Mouse (Mus musculus) CH12.LX (cell line): ENCODE data around the gene Pik3r1. TPM values are rescaled to one million over a fixed set of nuclear protein-coding genes. Genes with fewer than 3 reads are reported as not detected.

Experiments used
- DNase-seq: peaks from one replicate; pipeline ENCODE4 v3.0.0-alpha.2; 2013; ENCODE audit errors: extremely low read depth
- H3K27ac ChIP-seq: 2 replicates; pipeline ENCODE4 v1.5.1; 2012; ENCODE audit warnings: low read depth, mild to moderate bottlenecking, control low read depth, moderate library complexity; ENCODE audit not compliant: insufficient read depth
- H3K27me3 ChIP-seq: replicated peaks from 2 replicates; pipeline ENCODE3; 2012; ENCODE audit warnings: inconsistent platforms
- H3K36me3 ChIP-seq, 2 experiments: replicated peaks in 1 of 2; 2 replicates each; pipeline versions ENCODE3 to v1.6.1; 2012; ENCODE audit warnings: inconsistent platforms in 1 of 2, low read length in 1 of 2, mild to moderate bottlenecking in 1 of 2, mixed read lengths in 1 of 2, moderate library complexity in 1 of 2; ENCODE audit not compliant: control insufficient read depth in 1 of 2, insufficient read depth in 1 of 2
- H3K4me1 ChIP-seq, 2 experiments: 2 replicates each; pipeline ENCODE4 v1.6.1; 2012; ENCODE audit warnings: inconsistent platforms in 1 of 2, moderate library complexity in 1 of 2; ENCODE audit not compliant: insufficient read depth in 2 of 2, control insufficient read depth in 1 of 2
- H3K4me2 ChIP-seq: 2 replicates; pipeline ENCODE4 v1.6.1; 2012; ENCODE audit warnings: low read depth, mild to moderate bottlenecking, control low read depth; ENCODE audit not compliant: poor library complexity, insufficient read depth, severe bottlenecking
- H3K4me3 ChIP-seq, 3 experiments: fragments of 150-350 bp in 1 of 3; sonication (generic) in 1 of 3; replicated peaks in 1 of 3; 2 replicates each; pipeline versions ENCODE3 to v1.5.1; 2011 to 2012; ENCODE audit warnings: low read depth in 2 of 3, low read length in 2 of 3, mild to moderate bottlenecking in 2 of 3, moderate library complexity in 2 of 3, control low read depth in 1 of 3, improper control_type of control experiment in 1 of 3, inconsistent platforms in 1 of 3, mixed read lengths in 1 of 3; ENCODE audit not compliant: poor library complexity in 1 of 3
- H3K79me2 ChIP-seq: replicated peaks from 2 replicates; pipeline ENCODE4 v1.6.1; 2012; ENCODE audit warnings: mild to moderate bottlenecking, moderate library complexity; ENCODE audit not compliant: control insufficient read depth, poor library complexity, insufficient read depth, severe bottlenecking; ENCODE audit errors: extremely low read depth
- H3K9ac ChIP-seq: 2 replicates; pipeline ENCODE4 v1.6.1; 2012; ENCODE audit warnings: low read depth, mild to moderate bottlenecking, control low read depth, moderate library complexity; ENCODE audit not compliant: insufficient read depth
- H3K9me3 ChIP-seq: replicated peaks from 2 replicates; pipeline ENCODE3; 2012; ENCODE audit warnings: low read length, inconsistent platforms, mixed read lengths
- BHLHE40 ChIP-seq: IDR thresholded peaks from 2 replicates; pipeline ENCODE4 v1.6.1; 2011; ENCODE audit warnings: mild to moderate bottlenecking, low read depth, low read length, improper control_type of control experiment
- CHD1 ChIP-seq: IDR thresholded peaks from 2 replicates; pipeline ENCODE4 v1.6.1; 2012; ENCODE audit warnings: low read depth, low read length, improper control_type of control experiment, inconsistent platforms
- CHD2 ChIP-seq: IDR thresholded peaks from 2 replicates; pipeline ENCODE4 v1.6.1; 2011; ENCODE audit warnings: low read length, improper control_type of control experiment
- E2F4 ChIP-seq: IDR thresholded peaks from 2 replicates; pipeline ENCODE4 v1.6.1; 2011; ENCODE audit warnings: low read depth, low read length, improper control_type of control experiment; ENCODE audit not compliant: insufficient replicate concordance
- ETS1 ChIP-seq: conservative IDR thresholded peaks from 2 replicates; pipeline ENCODE4 v1.6.1; 2012; ENCODE audit warnings: low read depth, mild to moderate bottlenecking, inconsistent platforms, low read length, improper control_type of control experiment, moderate library complexity
- HCFC1 ChIP-seq: IDR thresholded peaks from 2 replicates; pipeline ENCODE4 v1.6.1; 2012; ENCODE audit warnings: low read depth, mild to moderate bottlenecking, inconsistent platforms, low read length, improper control_type of control experiment
- JUND ChIP-seq: conservative IDR thresholded peaks from 2 replicates; pipeline ENCODE4 v1.6.1; 2011; ENCODE audit warnings: low read depth, low read length, improper control_type of control experiment
- KAT2A ChIP-seq: IDR thresholded peaks from 2 replicates; pipeline ENCODE4 v1.6.1; 2012; ENCODE audit warnings: low read length, improper control_type of control experiment, inconsistent platforms; ENCODE audit not compliant: insufficient replicate concordance
- MAFK ChIP-seq: IDR thresholded peaks from 2 replicates; pipeline ENCODE4 v1.6.1; 2011; ENCODE audit warnings: low read length, improper control_type of control experiment; ENCODE audit not compliant: insufficient replicate concordance
- MAX ChIP-seq: IDR thresholded peaks from 2 replicates; pipeline ENCODE4 v1.6.1; 2011; ENCODE audit warnings: low read length, improper control_type of control experiment
- MXI1 ChIP-seq: IDR thresholded peaks from 2 replicates; pipeline ENCODE4 v1.6.1; 2011; ENCODE audit warnings: mild to moderate bottlenecking, low read depth, low read length, improper control_type of control experiment
- SMC3 ChIP-seq: IDR thresholded peaks from 2 replicates; pipeline ENCODE4 v1.6.1; 2011; ENCODE audit warnings: low read depth, low read length, improper control_type of control experiment
- TBP ChIP-seq: conservative IDR thresholded peaks from 2 replicates; pipeline ENCODE4 v1.6.1; 2011; ENCODE audit warnings: low read depth, low read length, improper control_type of control experiment
- TCF12 ChIP-seq: IDR thresholded peaks from 2 replicates; pipeline ENCODE4 v1.6.1; 2014; ENCODE audit warnings: low read depth, mild to moderate bottlenecking, inconsistent platforms, low read length, improper control_type of control experiment
- UBTF ChIP-seq: IDR thresholded peaks from 2 replicates; pipeline ENCODE4 v1.6.1; 2012; ENCODE audit warnings: low read depth, mild to moderate bottlenecking, inconsistent platforms, low read length, improper control_type of control experiment, moderate library complexity
- USF1 ChIP-seq: IDR thresholded peaks from 2 replicates; pipeline ENCODE4 v1.6.1; 2014; ENCODE audit warnings: low read depth, mild to moderate bottlenecking, inconsistent platforms, low read length, improper control_type of control experiment
- USF2 ChIP-seq: conservative IDR thresholded peaks from 2 replicates; pipeline ENCODE4 v1.6.1; 2011; ENCODE audit warnings: low read depth, low read length, improper control_type of control experiment
- ZC3H11A ChIP-seq: IDR thresholded peaks from 2 replicates; pipeline ENCODE4 v1.6.1; 2012; ENCODE audit warnings: low read depth, mild to moderate bottlenecking, inconsistent platforms, low read length, improper control_type of control experiment
- dilution Hi-C: fragments of 300-500 bp; cut with MboI; formaldehyde crosslinking; loops from 2 replicates; pipeline ENCODE4 v1.14.3; 2020; ENCODE audit warnings: low sequenced_read_pairs; ENCODE audit not compliant: extremely low pct_unique_long_range_greater_than_20kb, extremely low pct_ligation_motif_present
- in situ Hi-C: fragments of 300-500 bp; cut with MboI; formaldehyde crosslinking; loops from 3 replicates; pipeline ENCODE4 v1.14.3; 2019; ENCODE audit warnings: low sequenced_read_pairs, low pct_ligation_motif_present, low pct_unique_long_range_greater_than_20kb, mixed read lengths
- polyA plus RNA-seq: library from polyadenylated mRNA; unstranded; fragments of >175 nt; gene quantifications from 2 replicates; pipeline ENCODE4 v1.2.1, GENCODE M21; 2012; ENCODE audit warnings: low read depth; ENCODE audit not compliant: insufficient read length
- total RNA-seq, 2 experiments: library from RNA; depleted of rRNA; stranded (reverse); fragments of 300-350 nt in 1 of 2; fragments of >200 nt in 1 of 2; gene quantifications; 2 replicates each; pipeline ENCODE4 v1.2.3; 2012 to 2014

The Pik3r1 gene
- total and polyA plus RNA-seq, 3 experiments: 17.5 to 21.0 (median 19.3) TPM

DNA sequence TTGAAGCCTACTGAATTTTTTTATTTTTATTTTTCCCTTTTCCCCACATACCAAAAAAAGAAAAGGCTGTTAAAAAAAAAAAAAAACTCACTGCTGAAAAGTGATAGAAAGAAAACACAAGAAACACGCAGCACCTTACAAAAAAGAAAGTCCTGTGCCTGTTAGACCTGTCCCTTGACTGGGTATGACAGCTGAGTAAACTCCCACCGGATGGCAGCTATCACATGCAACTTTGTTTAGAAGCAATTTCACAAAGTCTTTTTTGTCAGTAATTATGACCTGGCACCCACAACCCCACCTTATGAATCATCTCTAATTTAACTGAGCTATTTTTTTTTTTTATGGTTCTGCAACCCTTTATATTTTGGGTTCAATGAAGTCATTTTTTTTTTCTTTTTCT lies 12.8 kb downstream of the Pik3r1 start:
- Histone ChIP-seq H3K4me2 (no peak overlapping the region), H3K36me3 (peaks cover 15 to 65% of the 10 kb centered on the region in 2 experiments), H3K4me1 (peaks cover 17 to 59% of the 10 kb centered on the region in 2 experiments), H3K27ac (no peak overlapping the region), H3K9me3 (no peaks in the 10 kb centered on the region), H3K9ac (no peak overlapping the region), H3K79me2 (peaks cover 13% of the 10 kb centered on the region), H3K4me3 (no peak overlapping the region), H3K27me3 (no peaks in the 10 kb centered on the region)
- DNase-seq: no peak
- in situ Hi-C loops: no loop called here
- dilution Hi-C loops: no loop called here
- TF ChIP-seq MAFK: no peak
- no peak for TF ChIP-seq HCFC1
- no peak for TF ChIP-seq KAT2A

DNA sequence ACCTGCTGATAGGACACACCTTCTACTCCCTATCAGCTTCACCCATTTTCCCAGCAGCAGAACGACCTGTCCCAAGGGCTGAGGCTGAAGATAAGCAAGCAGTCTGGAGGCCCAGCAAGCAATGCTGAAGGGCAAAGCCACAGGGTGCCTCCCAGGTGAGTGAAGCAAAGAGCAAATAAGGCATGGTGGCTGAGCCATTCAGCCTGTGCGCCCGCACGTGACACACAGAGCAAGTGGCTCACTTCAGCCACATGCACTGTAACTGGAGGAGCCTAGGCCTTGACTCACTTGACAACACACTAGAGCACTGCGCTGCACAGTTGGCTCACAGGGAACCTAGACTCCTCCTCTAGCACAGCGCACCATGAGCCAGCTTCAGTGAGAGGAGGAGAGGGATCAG lies 14.4 kb downstream of the Pik3r1 start:
- Histone ChIP-seq H3K27ac (no peak overlapping the region; the same call in 1 of the 2 replicates), H3K27me3 (no peaks in the 10 kb centered on the region), H3K9me3 (no peaks in the 10 kb centered on the region), H3K36me3 (peaks cover 15 to 68% of the 10 kb centered on the region in 2 experiments), H3K4me3 (no peak overlapping the region), H3K4me1 (peaks cover 9 to 43% of the 10 kb centered on the region in 2 experiments), H3K4me2 (no peak overlapping the region), H3K9ac (no peak overlapping the region), H3K79me2 (peaks cover 10% of the 10 kb centered on the region)
- no peak for TF ChIP-seq BHLHE40
- dilution Hi-C loops (no loop called here), in situ Hi-C loops (no loop called here)
- no peak for DNase-seq

DNA sequence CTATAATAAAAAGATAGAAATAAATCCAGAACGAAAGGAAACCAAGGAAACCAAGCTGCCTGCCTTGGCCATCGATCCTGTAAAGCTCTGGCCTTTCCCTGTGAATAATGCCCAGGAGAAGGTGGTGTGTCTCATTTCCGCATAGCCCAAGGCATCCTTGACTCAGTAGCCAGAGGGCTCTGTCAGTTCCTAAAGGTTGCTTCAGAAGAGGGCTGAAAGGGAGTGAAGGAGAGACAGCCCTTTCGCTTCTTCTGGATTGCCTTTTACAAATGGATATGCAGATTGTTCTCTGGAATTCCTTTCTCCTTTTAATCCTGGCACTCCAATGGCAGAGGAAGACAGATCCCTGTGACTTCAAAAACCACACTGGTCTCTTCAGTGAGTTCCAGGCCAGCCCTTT lies 16.2 kb downstream of the Pik3r1 start:
- Histone ChIP-seq H3K9ac (no peak overlapping the region), H3K27me3 (no peaks in the 10 kb centered on the region), H3K9me3 (no peaks in the 10 kb centered on the region), H3K36me3 (peaks cover 7 to 53% of the 10 kb centered on the region in 2 experiments), H3K4me2 (no peak overlapping the region), H3K4me3 (no peak overlapping the region), H3K4me1 (peaks cover 6 to 25% of the 10 kb centered on the region in 2 experiments), H3K27ac (no peak overlapping the region), H3K79me2 (peaks cover 10% of the 10 kb centered on the region)
- dilution Hi-C loops: no loop called here
- in situ Hi-C loops: no loop called here
- no peak for DNase-seq
- TF ChIP-seq MAX: no peak
- TF ChIP-seq MXI1: no peak
- no peak for TF ChIP-seq UBTF
- TF ChIP-seq TCF12: no peak
- TF ChIP-seq MAFK: no peak
- no peak for TF ChIP-seq USF1
- no peak for TF ChIP-seq ETS1
- no peak for TF ChIP-seq ZC3H11A
- TF ChIP-seq BHLHE40: no peak
- TF ChIP-seq CHD1: no peak
- TF ChIP-seq CHD2: no peak
- TF ChIP-seq E2F4: no peak
- no peak for TF ChIP-seq USF2
- TF ChIP-seq JUND: no peak
- TF ChIP-seq SMC3: no peak
- TF ChIP-seq TBP: no peak
- no peak for TF ChIP-seq KAT2A
